Mouse (Mus musculus): ENCODE data around the gene Ets2.

DNA sequence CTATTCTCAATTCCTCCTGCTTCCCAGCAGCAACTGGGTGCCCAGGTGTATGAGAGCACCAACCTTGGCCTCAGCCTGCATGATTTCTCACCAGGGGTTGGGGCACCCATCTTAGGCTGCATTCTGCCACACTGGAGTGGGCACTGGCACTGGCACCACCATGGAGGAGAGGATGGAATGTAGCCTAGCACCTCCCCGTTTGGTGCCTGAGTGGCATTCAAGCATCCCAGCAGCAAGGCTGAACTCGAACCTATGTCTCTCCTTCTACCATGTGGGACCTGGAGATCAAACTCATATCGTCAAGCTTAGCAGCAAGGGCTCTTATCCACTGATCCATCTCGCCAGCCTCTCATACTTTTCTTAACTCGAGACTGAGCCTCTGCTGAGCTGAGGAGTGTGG, 22.9 kb downstream of the Ets2 start:
- TF ChIP-seq CTCF (IDR thresholded peaks at IDR 0.05; ENCODE audit: low read depth) (no peak), EP300 (IDR thresholded peaks at IDR 0.05; ENCODE audit: low read depth) (no peak)
